Mouse (Mus musculus): ENCODE results near the gene Fam53a. TPM values are rescaled to one million over a fixed set of nuclear protein-coding genes. Genes with fewer than 3 reads are reported as not detected.

Gene Fam53a
- polyA plus RNA-seq, 1 experiment from 2014 or later, result 41.7 TPM

- 0 out of 2 replicates have a peak, but pooled peaks cover 11% of the 10 kb centered on the region for H3K27me3 ChIP-seq (replicated peaks; ENCODE audit: control insufficient read depth, insufficient read depth, low read length)
- no peak overlapping the region for H3K27ac ChIP-seq (ENCODE audit: low read length)
- no peak for ATAC-seq
- H3K9me3 ChIP-seq (ENCODE audit: control insufficient read depth, low read length), result no peaks in the 10 kb centered on the region
- 82% methylated on average over 18 of the region's 18 CpGs for WGBS
- H3K36me3 ChIP-seq (ENCODE audit: control insufficient read depth, insufficient read depth), result no peaks in the 10 kb centered on the region
- no peaks in the 10 kb centered on the region for H3K4me1 ChIP-seq (replicated peaks; ENCODE audit: control insufficient read depth, insufficient read depth, low read length)
- H3K4me2 ChIP-seq (ENCODE audit: low read length), result no peak overlapping the region
- H3K9ac ChIP-seq (replicated peaks; ENCODE audit: low read depth, low read length), result no peak overlapping the region
- no peak overlapping the region for H3K4me3 ChIP-seq (replicated peaks; ENCODE audit: low read length)
Observed at GRCm38 (mm10) chr5:33587498-33588058, 41.9 kb downstream of the Fam53a start.

- Histone ChIP-seq H3K4me3 (replicated peaks; ENCODE audit: low read length) (no peak overlapping the region), H3K4me2 (ENCODE audit: low read length) (no peak overlapping the region), H3K9me3 (ENCODE audit: control insufficient read depth, low read length) (no peaks in the 10 kb centered on the region), H3K36me3 (ENCODE audit: control insufficient read depth, insufficient read depth) (no peaks in the 10 kb centered on the region), H3K27me3 (replicated peaks; ENCODE audit: control insufficient read depth, insufficient read depth, low read length) (no peaks in the 10 kb centered on the region), H3K9ac (replicated peaks; ENCODE audit: low read depth, low read length) (no peak overlapping the region), H3K27ac (ENCODE audit: low read length) (no peak overlapping the region), H3K4me1 (replicated peaks; ENCODE audit: control insufficient read depth, insufficient read depth, low read length) (no peaks in the 10 kb centered on the region)
- ATAC-seq, result no peak
- whole genome bisulfite sequencing, result 91% methylated on average over 1 of the region's 1 CpGs
Observed at GRCm38 (mm10) chr5:33580336-33580735, 49.1 kb downstream of the Fam53a start.

DNA sequence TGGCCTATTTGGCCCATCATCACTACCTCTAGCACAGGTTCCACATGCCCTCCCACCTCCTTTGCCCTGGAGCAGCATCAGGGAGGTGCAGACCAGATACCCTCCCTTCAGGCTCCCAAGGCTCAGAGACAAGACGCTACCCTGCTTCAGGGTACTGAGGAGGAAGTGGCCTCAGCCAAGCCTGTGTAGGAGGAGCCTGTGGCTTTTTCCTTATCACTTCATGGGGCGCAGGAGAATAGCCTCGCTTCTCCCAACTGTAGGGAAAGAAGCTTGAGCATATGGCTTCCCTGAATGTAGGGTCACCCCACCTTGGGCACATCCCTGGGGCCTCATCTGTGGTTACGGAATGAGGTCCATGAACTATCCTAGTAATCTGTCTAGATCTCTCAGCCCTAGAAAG lies 55.2 kb downstream of the Fam53a start:
- Histone ChIP-seq H3K27ac (ENCODE audit: low read length) (no peak overlapping the region), H3K4me3 (replicated peaks; ENCODE audit: low read length) (no peak overlapping the region), H3K27me3 (replicated peaks; ENCODE audit: control insufficient read depth, insufficient read depth, low read length) (no peaks in the 10 kb centered on the region), H3K9me3 (ENCODE audit: control insufficient read depth, low read length) (no peaks in the 10 kb centered on the region), H3K9ac (replicated peaks; ENCODE audit: low read depth, low read length) (no peak overlapping the region), H3K36me3 (ENCODE audit: control insufficient read depth, insufficient read depth) (no peaks in the 10 kb centered on the region), H3K4me2 (ENCODE audit: low read length) (no peak overlapping the region), H3K4me1 (replicated peaks; ENCODE audit: control insufficient read depth, insufficient read depth, low read length) (no peaks in the 10 kb centered on the region)
- no peak for ATAC-seq
- 89% methylated on average over 4 of the region's 4 CpGs for WGBS

GRCm38 (mm10) chr5:33565886-33566285 lies 63.5 kb downstream of the Fam53a start:
- WGBS, result 84% methylated on average over 4 of the region's 4 CpGs
- ATAC-seq, result no peak

DNA sequence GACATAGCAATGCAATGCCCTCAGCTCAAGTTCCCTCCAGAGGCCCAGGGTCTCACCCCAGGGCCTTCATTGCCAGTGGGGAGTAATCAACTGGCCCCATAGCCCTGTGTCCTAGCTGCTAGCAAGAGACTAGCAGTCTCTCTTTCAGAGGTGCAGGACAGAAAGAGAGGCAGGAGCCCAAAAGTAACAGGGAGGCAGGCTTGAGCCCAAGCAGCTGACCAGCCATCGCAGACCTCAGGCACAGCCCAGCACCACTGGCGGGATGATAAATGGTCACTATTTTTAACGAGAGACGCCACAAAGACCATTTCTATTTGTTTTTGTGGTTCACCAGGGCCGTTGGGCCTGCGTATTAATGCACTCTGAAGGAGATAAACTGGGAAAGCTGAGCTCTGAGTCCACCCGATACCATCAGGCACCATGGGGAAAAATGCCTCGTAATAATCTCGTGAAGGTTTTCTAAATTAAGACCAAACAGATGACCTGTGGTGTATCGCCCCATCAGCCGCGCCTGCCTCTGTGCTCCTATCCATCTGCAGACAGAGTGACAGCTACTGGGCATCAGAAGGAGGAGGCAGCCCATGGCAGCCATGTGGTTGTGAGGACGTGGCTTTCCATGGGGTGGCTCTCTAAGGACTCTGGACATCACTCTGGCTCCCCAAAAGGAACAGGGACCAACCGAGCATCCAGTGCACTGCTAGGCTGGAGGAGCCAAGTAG lies 73.0 kb downstream of the Fam53a start:
- no peak overlapping the region for H3K27ac ChIP-seq (ENCODE audit: low read length)
- no peaks in the 10 kb centered on the region for H3K4me1 ChIP-seq (replicated peaks; ENCODE audit: control insufficient read depth, insufficient read depth, low read length)
- no peak overlapping the region for H3K9ac ChIP-seq (replicated peaks; ENCODE audit: low read depth, low read length)
- 85% methylated on average over 14 of the region's 14 CpGs for WGBS
- ATAC-seq, result no peak
- no peak overlapping the region for H3K4me3 ChIP-seq (replicated peaks; ENCODE audit: low read length)
- no peaks in the 10 kb centered on the region for H3K9me3 ChIP-seq (ENCODE audit: control insufficient read depth, low read length)
- no peaks in the 10 kb centered on the region for H3K36me3 ChIP-seq (ENCODE audit: control insufficient read depth, insufficient read depth)
- H3K27me3 ChIP-seq (replicated peaks; ENCODE audit: control insufficient read depth, insufficient read depth, low read length), result peaks cover 8% of the 10 kb centered on the region
- H3K4me2 ChIP-seq (ENCODE audit: low read length), result no peak overlapping the region

More at GRCm38 (mm10) chr5:33565886-33566285, 63.5 kb downstream of the Fam53a start:
- no peaks in the 10 kb centered on the region for H3K4me1 ChIP-seq (replicated peaks; ENCODE audit: control insufficient read depth, insufficient read depth, low read length)
- no peak overlapping the region for H3K4me3 ChIP-seq (replicated peaks; ENCODE audit: low read length)
- H3K4me2 ChIP-seq (ENCODE audit: low read length), result no peak overlapping the region
- H3K27ac ChIP-seq (ENCODE audit: low read length), result no peak overlapping the region
- H3K36me3 ChIP-seq (ENCODE audit: control insufficient read depth, insufficient read depth), result no peaks in the 10 kb centered on the region
- H3K27me3 ChIP-seq (replicated peaks; ENCODE audit: control insufficient read depth, insufficient read depth, low read length), result no peaks in the 10 kb centered on the region; the same call in 1 of the 2 replicates
- no peak overlapping the region for H3K9ac ChIP-seq (replicated peaks; ENCODE audit: low read depth, low read length)
- H3K9me3 ChIP-seq (ENCODE audit: control insufficient read depth, low read length), result no peaks in the 10 kb centered on the region

Other genes with a start within 250 kb of the Fam53a start
- not detected in 2 replicates for gene Nkx1-1, start 195.7 kb downstream of the Fam53a start, polyA plus RNA-seq (2015; fragmentation: Nextera tagmentation; extraction: Ambion mirVana)
- gene Gm9903, start 290 bp upstream of the Fam53a start, polyA plus RNA-seq (2015; fragmentation: Nextera tagmentation; extraction: Ambion mirVana), result 0.60 and 0.98 TPM in 2 replicates
- 126 and 130 TPM in 2 replicates for gene Slbp, start 22.9 kb upstream of the Fam53a start, polyA plus RNA-seq (2015; fragmentation: Nextera tagmentation; extraction: Ambion mirVana)
- gene Tacc3, start 28.5 kb upstream of the Fam53a start, polyA plus RNA-seq (2015; fragmentation: Nextera tagmentation; extraction: Ambion mirVana), result 71.9 and 85.2 TPM in 2 replicates
- gene Tmem129, start 28.8 kb upstream of the Fam53a start, polyA plus RNA-seq (2015; fragmentation: Nextera tagmentation; extraction: Ambion mirVana), result 35.4 and 39.1 TPM in 2 replicates
- 29.9 and 33.0 TPM in 2 replicates for gene Fgfr3, start 92.0 kb upstream of the Fam53a start, polyA plus RNA-seq (2015; fragmentation: Nextera tagmentation; extraction: Ambion mirVana)
- gene Letm1, start 153.2 kb upstream of the Fam53a start, polyA plus RNA-seq (2015; fragmentation: Nextera tagmentation; extraction: Ambion mirVana), result 66.9 and 68.1 TPM in 2 replicates
- gene Nsd2, start 191.1 kb upstream of the Fam53a start, polyA plus RNA-seq (2015; fragmentation: Nextera tagmentation; extraction: Ambion mirVana), result 89.8 and 92.6 TPM in 2 replicates